Mouse (Mus musculus): ENCODE results near the gene Rrp36. TPM values are rescaled to one million over a fixed set of nuclear protein-coding genes. Genes with fewer than 3 reads are reported as not detected.

Gene Rrp36
- total RNA-seq, 2 experiments from 2014 or later: 15.8 to 16.8 TPM

GRCm38 (mm10) chr17:46617799-46618198, 56.4 kb downstream of the Rrp36 start:
- TF ChIP-seq CTCF (conservative IDR thresholded peaks at IDR 0.05): no peak
- Histone ChIP-seq H3K27ac (no peak overlapping the region), H3K4me3 (no peak overlapping the region)
- no peak for DNase-seq (ENCODE audit: low spot score in 2 of 2)

Other genes starting within 250 kb of the Rrp36 start
- gene Crip3, start 245.4 kb downstream of the Rrp36 start, total RNA-seq (2021): 1 to 10 TPM; 2.4 to 6.3 TPM
- gene Slc22a7, start 235.9 kb downstream of the Rrp36 start, total RNA-seq (2021): under 1 TPM in 1 of 2 experiments, not detected in 1; 0.28 TPM
- 100 to 1,000 TPM; 119 to 122 TPM for gene Ttbk1, start 186.7 kb downstream of the Rrp36 start, total RNA-seq (2021)
- gene Dnph1, start 177.6 kb downstream of the Rrp36 start, total RNA-seq (2021): 1 to 10 TPM; 4.8 to 6.2 TPM
- gene Cul9, start 128.0 kb downstream of the Rrp36 start, total RNA-seq (2021): 10 to 100 TPM; 66.1 to 68.4 TPM
- gene Srf, start 118.2 kb downstream of the Rrp36 start, total RNA-seq (2021): 10 to 100 TPM; 75.7 to 90.9 TPM
- gene Ptk7, start 44.8 kb downstream of the Rrp36 start, total RNA-seq (2021): 1 to 10 TPM; 8.5 to 8.8 TPM
- gene Klc4, start 28.3 kb downstream of the Rrp36 start, total RNA-seq (2021): 10 to 100 TPM; 19.0 to 20.1 TPM
- 10 to 100 TPM; 52.2 to 53.5 TPM for gene Mrpl2, start 28.1 kb downstream of the Rrp36 start, total RNA-seq (2021)
- gene Cul7, start 24.0 kb downstream of the Rrp36 start, total RNA-seq (2021): 10 to 100 TPM; 19.1 to 20.4 TPM
- 100 to 1,000 TPM in 1 of 2 experiments, 10 to 100 TPM in 1; 99.8 to 104 TPM for gene Mea1, start 4.4 kb upstream of the Rrp36 start, total RNA-seq (2021)
- gene Klhdc3, start 6.6 kb upstream of the Rrp36 start, total RNA-seq (2021): 100 to 1,000 TPM; 163 to 173 TPM
- gene Ppp2r5d, start 30.8 kb upstream of the Rrp36 start, total RNA-seq (2021): 10 to 100 TPM; 88.0 to 91.4 TPM
- gene Pex6, start 37.1 kb upstream of the Rrp36 start, total RNA-seq (2021): 10 to 100 TPM; 53.6 to 58.4 TPM
- gene Gnmt, start 54.8 kb upstream of the Rrp36 start, total RNA-seq (2021): 1 to 10 TPM in 1 of 2 experiments, under 1 TPM in 1; 0.90 to 1.2 TPM
- gene Cnpy3, start 77.9 kb upstream of the Rrp36 start, total RNA-seq (2021): 10 to 100 TPM; 67.9 to 72.4 TPM
- gene Ptcra, start 89.4 kb upstream of the Rrp36 start, total RNA-seq (2021): not detected
- gene 2310039H08Rik, start 98.3 kb upstream of the Rrp36 start, total RNA-seq (2021): 10 to 100 TPM in 1 of 2 experiments, 1 to 10 TPM in 1; 8.7 to 10.7 TPM
- gene Rpl7l1, start 108.3 kb upstream of the Rrp36 start, total RNA-seq (2021): 10 to 100 TPM; 42.8 to 51.2 TPM
- gene Bicral, start 184.1 kb upstream of the Rrp36 start, total RNA-seq (2021): 10 to 100 TPM; 56.1 to 61.3 TPM
- 10 to 100 TPM; 27.3 to 36.3 TPM for gene Tbcc, start 216.3 kb upstream of the Rrp36 start, total RNA-seq (2021)
- not detected for gene Prph2, start 236.1 kb upstream of the Rrp36 start, total RNA-seq (2021)